Mouse (Mus musculus) lung, embryonic 16.5 days (tissue): ENCODE measurements at regions not wholly inside any gene's neighbourhood (a gene's known extent, or its start where the extent isn't known, plus 50 kb on each side); places are given as distances from the start of the nearest gene placed in this dataset.

Source experiments
- ATAC-seq: fragments of 200-750 bp; cut with Nextera tagmentation; 2 replicates; pipeline ENCODE4 v1.8.0; 2017; ENCODE audit warnings: low read depth, mild to moderate bottlenecking, moderate library complexity
- H3K27ac ChIP-seq: fragments of 300-500 bp; sonication (generic); 2 replicates; pipeline ENCODE4 v1.5.1; 2014; ENCODE audit warnings: mild to moderate bottlenecking, control low read depth, low read length
- H3K27me3 ChIP-seq: fragments of 300-500 bp; sonication (generic); 2 replicates; pipeline ENCODE4 v1.6.1; 2014; ENCODE audit warnings: low read depth, low read length, mixed read lengths; ENCODE audit not compliant: control insufficient read depth, insufficient read depth
- H3K36me3 ChIP-seq: fragments of 300-500 bp; sonication (generic); 2 replicates; pipeline ENCODE4 v1.6.1; 2014; ENCODE audit warnings: low read length; ENCODE audit not compliant: control insufficient read depth, insufficient read depth
- H3K4me1 ChIP-seq: fragments of 300-500 bp; sonication (generic); replicated peaks from 2 replicates; pipeline ENCODE4 v1.6.1; 2014; ENCODE audit warnings: low read length, mixed read lengths; ENCODE audit not compliant: control insufficient read depth, insufficient read depth
- H3K4me2 ChIP-seq: fragments of 300-500 bp; sonication (generic); 2 replicates; pipeline ENCODE4 v1.6.1; 2014; ENCODE audit warnings: low read depth, low read length, control low read depth
- H3K4me3 ChIP-seq: fragments of 300-500 bp; sonication (generic); 2 replicates; pipeline ENCODE4 v1.5.1; 2014; ENCODE audit warnings: mild to moderate bottlenecking, low read length, control low read depth
- H3K9ac ChIP-seq: fragments of 300-500 bp; sonication (generic); 2 replicates; pipeline ENCODE4 v1.6.1; 2014; ENCODE audit warnings: low read length, control low read depth
- H3K9me3 ChIP-seq: fragments of 300-500 bp; sonication (generic); 2 replicates; pipeline ENCODE4 v1.6.1; 2016; ENCODE audit warnings: low read length; ENCODE audit not compliant: control insufficient read depth
- WGBS: fragments of 180-500 bp; shearing (Covaris S2); extraction: QIAGEN DNeasy Blood & Tissue Kit; methylation state at CpG from one replicate; pipeline ENCODE4 v1.1.7; 2014; 5-methylcytosine and 5-hydroxymethylcytosine counted together

- H3K4me2 ChIP-seq, result no peak overlapping the region
- peak; percentile 72; the same call in 1 of the 2 replicates for ATAC-seq
- H3K36me3 ChIP-seq, result no peaks in the 10 kb centered on the region
- H3K27me3 ChIP-seq, result no peaks in the 10 kb centered on the region
- 43% methylated on average over 4 of the region's 4 CpGs for WGBS
- no peak overlapping the region for H3K9ac ChIP-seq
- H3K4me3 ChIP-seq, result no peak overlapping the region
- no peaks in the 10 kb centered on the region for H3K9me3 ChIP-seq
- H3K27ac ChIP-seq, result peak overlapping the region; percentile 62
- H3K4me1 ChIP-seq, result peaks cover 10% of the 10 kb centered on the region; the same call in 1 of the 2 replicates
Measured at GRCm38 (mm10) chr14:46517258-46517657, 126.8 kb upstream of the Bmp4 start.

- WGBS, result 54% methylated on average over 3 of the region's 3 CpGs
- H3K9ac ChIP-seq, result no peak overlapping the region
- no peaks in the 10 kb centered on the region for H3K36me3 ChIP-seq
- no peak overlapping the region for H3K4me2 ChIP-seq
- H3K27me3 ChIP-seq, result no peaks in the 10 kb centered on the region
- H3K9me3 ChIP-seq, result no peaks in the 10 kb centered on the region
- H3K27ac ChIP-seq, result no peak overlapping the region
- ATAC-seq, result no peak
- H3K4me1 ChIP-seq, result peaks cover 13% of the 10 kb centered on the region; the same call in 1 of the 2 replicates
- no peak overlapping the region for H3K4me3 ChIP-seq
Measured at GRCm38 (mm10) chr14:46516285-46516684, 125.8 kb upstream of the Bmp4 start.

DNA sequence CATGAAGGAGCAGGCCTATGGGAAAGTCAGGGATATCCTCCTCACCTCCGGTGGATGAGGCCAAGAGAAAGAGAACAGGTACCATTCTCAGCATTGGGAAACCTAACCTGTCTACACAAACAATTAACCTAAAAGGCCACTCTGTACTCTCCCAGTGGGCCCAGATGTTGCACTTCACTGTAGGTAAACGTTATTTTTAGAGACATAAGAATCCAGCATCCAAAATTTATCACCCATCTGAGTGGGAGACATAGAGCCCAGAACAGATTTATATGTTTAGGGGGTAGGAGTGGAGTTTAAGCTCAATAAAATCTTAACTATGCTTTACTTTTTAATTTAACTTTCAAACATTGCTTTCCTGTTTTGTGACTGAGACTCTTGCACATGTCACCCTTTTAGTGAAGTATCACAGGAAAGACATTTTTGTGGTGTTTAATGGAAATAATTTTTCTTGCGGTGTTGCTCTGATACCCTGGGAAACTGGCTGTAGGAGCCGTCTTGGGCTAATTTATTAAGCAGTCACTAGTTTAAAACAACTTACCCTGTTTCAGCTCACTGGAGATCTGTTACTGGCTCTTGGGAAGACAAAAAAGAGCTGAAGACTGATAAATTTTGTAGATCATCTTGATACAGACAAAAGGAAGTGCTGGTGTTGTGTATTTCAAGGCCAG lies 123.9 kb upstream of the Bmp4 start:
- WGBS, result 75% methylated on average over 4 of the region's 4 CpGs
- no peak overlapping the region for H3K4me2 ChIP-seq
- no peaks in the 10 kb centered on the region for H3K27me3 ChIP-seq
- no peak for ATAC-seq
- H3K4me3 ChIP-seq, result no peak overlapping the region
- peaks cover 13% of the 10 kb centered on the region; the same call in 1 of the 2 replicates for H3K4me1 ChIP-seq
- H3K9ac ChIP-seq, result no peak overlapping the region
- no peaks in the 10 kb centered on the region for H3K9me3 ChIP-seq
- H3K36me3 ChIP-seq, result no peaks in the 10 kb centered on the region
- no peak overlapping the region for H3K27ac ChIP-seq

GRCm38 (mm10) chr14:46512118-46512517 lies 121.6 kb upstream of the Bmp4 start:
- 0 out of 2 replicates have a peak, but pooled peaks cover 3% of the 10 kb centered on the region for H3K4me1 ChIP-seq
- no peaks in the 10 kb centered on the region for H3K9me3 ChIP-seq
- H3K27ac ChIP-seq, result no peak overlapping the region
- 0 out of 2 replicates have a peak, but pooled peaks have one; percentile 20 for ATAC-seq
- no peak overlapping the region for H3K4me2 ChIP-seq
- no peak overlapping the region for H3K4me3 ChIP-seq
- WGBS, result 94% methylated on average over 1 of the region's 1 CpGs
- H3K36me3 ChIP-seq, result no peaks in the 10 kb centered on the region
- H3K27me3 ChIP-seq, result no peaks in the 10 kb centered on the region
- no peak overlapping the region for H3K9ac ChIP-seq

DNA sequence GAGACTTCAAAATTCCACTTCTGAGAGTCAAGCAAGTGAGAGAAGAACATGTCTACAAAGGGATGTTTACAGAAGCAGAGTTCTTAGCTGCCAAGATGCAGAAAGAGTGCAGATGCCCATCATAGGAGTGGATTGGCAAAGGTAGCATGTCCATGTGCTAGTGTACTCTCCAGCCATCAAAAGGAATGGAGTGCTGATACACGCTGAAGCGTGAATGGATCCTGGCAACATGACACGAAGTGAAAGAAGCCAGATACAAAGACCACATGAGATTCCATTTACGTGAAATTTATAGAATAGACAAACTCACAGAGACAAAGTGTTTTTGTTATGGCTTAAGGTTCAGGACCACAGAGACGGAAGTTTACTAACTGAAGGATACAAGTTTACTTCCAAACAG lies 118.4 kb upstream of the Bmp4 start:
- no peak for ATAC-seq
- Histone ChIP-seq H3K4me2 (no peak overlapping the region), H3K4me3 (no peak overlapping the region), H3K4me1 (0 out of 2 replicates have a peak, but pooled peaks cover 3% of the 10 kb centered on the region), H3K36me3 (no peaks in the 10 kb centered on the region), H3K9ac (no peak overlapping the region), H3K27me3 (no peaks in the 10 kb centered on the region), H3K27ac (no peak overlapping the region), H3K9me3 (no peaks in the 10 kb centered on the region)
- WGBS, result 77% methylated on average over 5 of the region's 5 CpGs

DNA sequence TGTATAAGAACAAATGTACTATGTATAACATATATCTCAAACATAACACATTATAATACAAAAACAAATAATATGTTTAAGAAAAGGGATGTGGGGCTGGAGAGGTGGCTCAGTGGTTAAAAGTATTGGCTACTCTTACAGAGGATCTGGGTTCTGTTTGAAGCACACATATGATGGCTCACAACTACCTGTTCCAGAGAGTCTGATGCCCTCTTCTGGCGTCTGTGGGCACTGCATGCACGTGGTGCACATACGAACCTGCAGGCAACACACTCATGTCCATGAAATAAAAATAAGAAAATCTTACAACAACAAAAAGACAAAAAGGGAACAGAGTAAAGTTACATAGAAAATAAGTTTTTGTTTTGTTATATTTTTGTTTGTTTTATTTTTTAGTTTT lies 114.8 kb upstream of the Bmp4 start:
- H3K4me1 ChIP-seq, result no peaks in the 10 kb centered on the region
- H3K9ac ChIP-seq, result no peak overlapping the region
- no peak overlapping the region for H3K27ac ChIP-seq
- H3K36me3 ChIP-seq, result no peaks in the 10 kb centered on the region
- no peak overlapping the region for H3K4me2 ChIP-seq
- no peaks in the 10 kb centered on the region for H3K27me3 ChIP-seq
- no peaks in the 10 kb centered on the region for H3K9me3 ChIP-seq
- H3K4me3 ChIP-seq, result no peak overlapping the region
- no peak for ATAC-seq
- 78% methylated on average over 3 of the region's 3 CpGs for WGBS

GRCm38 (mm10) chr14:46491601-46492000 lies 101.1 kb upstream of the Bmp4 start:
- 0 out of 2 replicates have a peak, but pooled peaks cover 2% of the 10 kb centered on the region for H3K9me3 ChIP-seq

DNA sequence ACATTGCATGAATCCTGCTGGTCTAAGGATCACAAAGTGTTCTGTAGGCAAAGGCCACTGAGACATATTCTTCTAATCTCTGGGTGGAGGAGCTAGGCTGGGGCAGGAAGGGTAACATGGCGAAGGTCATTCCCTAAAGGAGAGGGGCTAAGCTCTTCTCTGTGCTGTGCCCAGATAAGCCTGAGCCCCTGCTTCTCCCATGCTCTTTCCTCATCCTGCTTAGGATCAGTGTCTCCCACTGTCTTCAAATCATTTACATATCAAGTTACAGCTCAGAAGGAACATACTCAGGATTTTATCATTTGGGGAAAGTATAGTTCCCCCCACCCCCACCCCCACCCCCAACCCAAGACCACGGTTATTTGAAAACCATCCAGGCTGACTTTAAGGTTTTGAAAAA lies 100.7 kb upstream of the Bmp4 start:
- ATAC-seq, result peak; percentile 66
- no peak overlapping the region for H3K4me2 ChIP-seq

More at GRCm38 (mm10) chr14:46491601-46492000, 101.1 kb upstream of the Bmp4 start:
- no peak overlapping the region for H3K9ac ChIP-seq
- 33% methylated on average over 9 of the region's 9 CpGs for WGBS
- peak; percentile 94 for ATAC-seq
- H3K4me1 ChIP-seq, result peaks cover 7% of the 10 kb centered on the region; the same call in 1 of the 2 replicates
- H3K4me2 ChIP-seq, result no peak overlapping the region
- H3K4me3 ChIP-seq, result no peak overlapping the region
- H3K27me3 ChIP-seq, result no peaks in the 10 kb centered on the region
- H3K27ac ChIP-seq, result no peak overlapping the region
- H3K36me3 ChIP-seq, result no peaks in the 10 kb centered on the region

GRCm38 (mm10) chr14:46487551-46487950 lies 97.1 kb upstream of the Bmp4 start:
- no peaks in the 10 kb centered on the region for H3K36me3 ChIP-seq
- H3K4me3 ChIP-seq, result no peak overlapping the region
- 95% methylated on average over 1 of the region's 1 CpGs for WGBS
- H3K27me3 ChIP-seq, result no peaks in the 10 kb centered on the region
- 0 out of 2 replicates have a peak, but pooled peaks cover 2% of the 10 kb centered on the region for H3K9me3 ChIP-seq
- H3K4me1 ChIP-seq, result peaks cover 7% of the 10 kb centered on the region; the same call in 1 of the 2 replicates
- no peak for ATAC-seq
- H3K4me2 ChIP-seq, result no peak overlapping the region
- no peak overlapping the region for H3K27ac ChIP-seq
- H3K9ac ChIP-seq, result no peak overlapping the region

More for the DNA sequence above, 100.7 kb upstream of the Bmp4 start:
- Histone ChIP-seq H3K4me3 (no peak overlapping the region), H3K9ac (no peak overlapping the region), H3K4me1 (peaks cover 7% of the 10 kb centered on the region; the same call in 1 of the 2 replicates), H3K36me3 (no peaks in the 10 kb centered on the region), H3K27me3 (no peaks in the 10 kb centered on the region), H3K27ac (peak overlapping the region; percentile 74), H3K9me3 (0 out of 2 replicates have a peak, but pooled peaks cover 2% of the 10 kb centered on the region)
- 23% methylated on average over 2 of the region's 2 CpGs for WGBS
